Mouse (Mus musculus) lung, postnatal 0 days (tissue): Measurements from ENCODE around the gene Tdrd3.

ENCODE experiments used
- CTCF ChIP-seq: IDR thresholded peaks from 2 replicates; pipeline ENCODE4 v1.5.1; 2016; ENCODE audit warnings: antibody characterized with exemption, mild to moderate bottlenecking
- EP300 ChIP-seq: IDR thresholded peaks from 2 replicates; pipeline ENCODE4 v1.6.1; 2016; ENCODE audit warnings: antibody characterized with exemption, mild to moderate bottlenecking, control low read depth

GRCm38 (mm10) chr14:87582610-87583009 is 166.2 kb downstream of the Tdrd3 start:
- TF ChIP-seq CTCF (no peak), EP300 (no peak)
